Mouse (Mus musculus) gastrocnemius, adult 2 months (tissue): Measurements from ENCODE around the gene Mafg. TPM values are rescaled to one million over a fixed set of nuclear protein-coding genes. Genes with fewer than 3 reads are reported as not detected.

ENCODE experiments used
- DNase-seq: peaks from one replicate; pipeline ENCODE4 v3.0.0; 2022
- H3K27ac ChIP-seq: fragments of 200-600 bp; 2 replicates; pipeline ENCODE4 v1.8.1; 2022; ENCODE audit warnings: mild to moderate bottlenecking
- H3K4me3 ChIP-seq: fragments of 200-600 bp; 2 replicates; pipeline ENCODE4 v1.8.1; 2022; ENCODE audit warnings: mild to moderate bottlenecking, moderate library complexity
- CTCF ChIP-seq: fragments of 200-600 bp; IDR thresholded peaks from 2 replicates; pipeline ENCODE4 v1.8.1; 2022; ENCODE audit warnings: antibody characterized with exemption, mild to moderate bottlenecking, moderate library complexity
- intact Hi-C: fragments of 180-260 bp; cut with DNase I; formaldehyde crosslinking; loops from one replicate; pipeline ENCODE4 v1.15.1; 2025
- total RNA-seq, 2 experiments: library from RNA; stranded (reverse); gene quantifications; 2 replicates each; pipeline ENCODE4 v1.2.3; 2021

Gene Mafg
- total RNA-seq, 2 experiments from 2014 or later = 53.1 to 68.2 TPM

GRCm38 (mm10) chr11:120641255-120641654 lies 7.9 kb upstream of the Mafg start:
- no peak overlapping the region for H3K4me3 ChIP-seq
- DNase-seq = no peak
- H3K27ac ChIP-seq = no peak overlapping the region
- intact Hi-C loops = no loop called here
- TF ChIP-seq CTCF = no peak

GRCm38 (mm10) chr11:120634810-120635209 lies 1.4 kb upstream of the Mafg start:
- intact Hi-C loops = no loop called here
- DNase-seq = no peak

GRCm38 (mm10) chr11:120632559-120633519 lies 561 bp downstream of the Mafg start:
- intact Hi-C loops = no loop called here
- H3K4me3 ChIP-seq = peak overlapping the region; percentile 96
- DNase-seq = peak; percentile 91
- peak overlapping the region; percentile 98 for H3K27ac ChIP-seq
- TF ChIP-seq CTCF = peak; percentile 16; the same call in 1 of the 2 replicates

More at GRCm38 (mm10) chr11:120634810-120635209, 1.4 kb upstream of the Mafg start:
- H3K4me3 ChIP-seq = no peak overlapping the region
- no peak for TF ChIP-seq CTCF
- H3K27ac ChIP-seq = no peak overlapping the region

GRCm38 (mm10) chr11:120631726-120632448 lies 1.5 kb downstream of the Mafg start:
- H3K27ac ChIP-seq = peak overlapping the region; percentile 98
- DNase-seq = no peak
- no peak for TF ChIP-seq CTCF
- peak overlapping the region; percentile 96 for H3K4me3 ChIP-seq
- intact Hi-C loops = no loop called here

- H3K4me3 ChIP-seq = peak overlapping the region; percentile 96
- peak; percentile 32 for DNase-seq
- intact Hi-C loops = no loop called here
- peak overlapping the region; percentile 98 for H3K27ac ChIP-seq
- TF ChIP-seq CTCF = no peak
These were observed 2.3 kb downstream of the Mafg start for GRCm38 (mm10) chr11:120630881-120631725.

- DNase-seq = peak; percentile 58
- TF ChIP-seq CTCF = no peak
- peak overlapping the region; percentile 98 for H3K27ac ChIP-seq
- H3K4me3 ChIP-seq = peak overlapping the region; percentile 69
- intact Hi-C loops = no loop called here
These were observed 3.0 kb downstream of the Mafg start for GRCm38 (mm10) chr11:120630401-120630871.

GRCm38 (mm10) chr11:120629911-120630310 lies 3.5 kb downstream of the Mafg start:
- peak overlapping the region; percentile 69 for H3K4me3 ChIP-seq
- intact Hi-C loops = no loop called here
- peak overlapping the region; percentile 98 for H3K27ac ChIP-seq
- no peak for TF ChIP-seq CTCF
- DNase-seq = peak; percentile 87

- TF ChIP-seq CTCF = no peak
- intact Hi-C loops = no loop called here
- Histone ChIP-seq H3K4me3 (peak overlapping the region; percentile 69), H3K27ac (peak overlapping the region; percentile 98)
- DNase-seq = peak; percentile 82
These were observed 4.1 kb downstream of the Mafg start for GRCm38 (mm10) chr11:120629341-120629730.

GRCm38 (mm10) chr11:120628601-120629340 lies 4.6 kb downstream of the Mafg start:
- TF ChIP-seq CTCF = no peak
- DNase-seq = no peak
- intact Hi-C loops = no loop called here
- Histone ChIP-seq H3K4me3 (peak overlapping the region; percentile 69), H3K27ac (peak overlapping the region; percentile 98)

GRCm38 (mm10) chr11:120627468-120628300 lies 5.7 kb downstream of the Mafg start:
- Histone ChIP-seq H3K4me3 (no peak overlapping the region), H3K27ac (peak overlapping the region; percentile 43)
- intact Hi-C loops = no loop called here
- TF ChIP-seq CTCF = no peak
- DNase-seq = no peak
